Mouse (Mus musculus): ENCODE data around the gene Cd274.
"Not testable (repeated sequence)": the region's sequence is repeated elsewhere in the genome, so short reads cannot be mapped to it uniquely, and the experiment has no call there.

Gene Cd274

DNA sequence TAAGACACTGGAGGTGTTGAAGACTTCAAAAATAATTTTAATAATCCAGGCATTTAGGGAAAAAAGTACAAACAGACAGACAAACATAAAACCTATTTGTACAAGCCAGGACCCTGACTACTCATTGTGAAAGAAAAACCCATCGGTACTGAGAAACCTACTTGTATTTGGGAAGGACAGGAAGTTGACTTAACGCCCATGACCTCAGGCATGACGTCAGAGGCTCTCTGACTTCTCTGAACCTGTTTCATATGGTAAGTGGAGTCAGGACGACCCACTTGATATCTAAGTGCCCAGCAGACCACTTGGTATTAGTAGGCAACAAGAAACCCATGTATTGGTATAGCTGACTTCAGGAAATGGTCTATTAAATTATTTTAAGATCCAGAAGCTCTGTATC lies 24.0 kb downstream of the Cd274 start:
- no peak for DNase-seq (ENCODE audit: extremely low read depth, insufficient read length, low spot score)

DNA sequence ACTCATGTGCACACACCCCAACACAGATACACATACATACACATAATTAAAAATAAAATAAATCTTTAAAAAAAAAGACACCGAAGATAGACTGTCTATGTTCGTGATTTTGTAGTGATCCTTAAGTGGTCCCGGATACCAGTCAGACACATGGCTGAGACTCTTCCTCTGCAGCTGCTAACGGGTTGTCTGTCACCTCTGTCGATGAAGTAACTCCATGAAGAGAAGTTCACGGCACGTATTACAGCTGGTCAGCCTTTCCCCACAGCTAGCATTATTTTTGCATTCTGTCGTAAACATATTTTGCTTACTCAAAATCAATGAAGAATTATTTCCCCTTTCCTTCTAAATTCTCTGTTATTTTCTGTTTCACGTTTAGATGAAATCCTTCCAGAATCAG lies 26.1 kb downstream of the Cd274 start:
- no peak for DNase-seq (ENCODE audit: extremely low read depth, insufficient read length, low spot score)

DNA sequence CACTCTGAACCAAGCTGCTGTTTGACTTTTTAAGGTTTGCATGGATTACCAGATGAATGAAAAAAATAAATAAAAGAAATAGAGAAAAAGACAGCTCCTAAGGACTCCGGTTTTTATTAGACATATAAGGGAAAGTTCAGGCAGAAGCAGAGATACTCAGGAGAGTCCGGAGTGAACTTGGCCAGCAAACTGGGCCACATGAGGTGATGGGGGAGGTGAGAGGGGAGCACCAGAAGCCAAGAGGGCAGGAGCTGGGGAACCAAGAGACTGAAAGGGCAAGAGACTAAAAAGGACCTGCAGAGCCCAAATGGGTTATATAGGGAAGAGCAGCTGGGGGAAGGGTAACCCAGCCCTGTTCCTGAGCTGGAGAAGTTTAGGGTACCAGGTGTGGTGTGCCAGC lies 27.5 kb downstream of the Cd274 start:
- DNase-seq (ENCODE audit: extremely low read depth, insufficient read length, low spot score) = no peak

DNA sequence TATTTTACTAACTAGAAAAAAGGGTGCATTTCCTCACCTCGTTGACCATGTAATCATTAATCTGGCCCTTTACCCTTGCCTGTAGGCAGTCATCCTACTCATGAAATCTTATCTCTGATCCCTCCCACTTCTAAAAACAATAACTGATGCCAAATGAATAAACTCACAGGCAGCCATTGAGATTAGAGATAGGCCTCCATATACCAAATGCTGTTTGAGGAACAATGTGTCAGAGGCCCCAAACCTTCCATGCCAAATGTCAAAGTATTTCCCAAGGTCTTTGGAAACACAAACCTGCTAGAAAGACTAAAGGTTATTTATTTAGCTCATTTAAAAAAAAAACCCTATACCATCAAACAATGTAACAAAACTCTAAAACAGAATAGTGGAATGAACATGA lies 29.1 kb downstream of the Cd274 start:
- DNase-seq (ENCODE audit: extremely low read depth, insufficient read length, low spot score) = no peak

DNA sequence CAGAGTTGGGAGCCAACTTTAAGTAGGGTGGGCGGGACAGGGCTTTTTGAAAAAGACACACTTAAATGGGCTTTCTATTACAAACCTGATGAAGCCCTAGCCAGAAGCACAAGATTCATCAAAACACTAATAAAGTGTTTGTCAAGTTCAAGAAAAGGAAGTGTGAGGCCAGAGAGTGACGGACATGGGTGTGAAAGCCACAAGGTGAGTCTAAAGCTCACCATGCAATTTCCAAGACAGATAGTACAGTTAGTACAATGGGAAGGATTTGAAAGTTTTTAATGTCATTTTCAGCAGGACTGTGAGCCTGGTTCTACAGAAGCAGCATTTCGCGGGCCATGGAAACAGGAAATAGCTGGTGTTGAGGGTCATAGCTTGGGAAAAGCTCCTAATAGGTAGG lies 32.5 kb downstream of the Cd274 start:
- no peak for DNase-seq (ENCODE audit: extremely low read depth, insufficient read length, low spot score)

DNA sequence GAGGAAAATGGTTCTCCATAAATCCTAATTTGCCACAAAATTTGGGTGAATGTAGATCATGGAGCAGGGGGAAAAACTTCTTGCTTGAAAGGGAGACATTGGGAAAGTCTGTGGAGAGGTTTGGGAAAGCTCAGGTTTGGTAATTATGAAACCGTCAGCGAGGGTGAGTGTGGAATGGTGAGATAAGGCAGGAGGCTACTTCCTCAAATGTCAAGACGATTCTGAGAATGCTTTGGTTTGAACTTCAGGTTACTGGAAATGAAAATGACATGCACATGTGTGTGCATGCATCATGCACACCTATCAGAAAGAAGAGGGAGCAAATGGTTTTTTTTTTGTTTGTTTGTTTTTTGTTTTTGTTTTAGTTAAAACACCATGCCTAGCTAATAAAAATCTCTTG lies 33.2 kb downstream of the Cd274 start:
- no peak for DNase-seq (ENCODE audit: extremely low read depth, insufficient read length, low spot score)

DNA sequence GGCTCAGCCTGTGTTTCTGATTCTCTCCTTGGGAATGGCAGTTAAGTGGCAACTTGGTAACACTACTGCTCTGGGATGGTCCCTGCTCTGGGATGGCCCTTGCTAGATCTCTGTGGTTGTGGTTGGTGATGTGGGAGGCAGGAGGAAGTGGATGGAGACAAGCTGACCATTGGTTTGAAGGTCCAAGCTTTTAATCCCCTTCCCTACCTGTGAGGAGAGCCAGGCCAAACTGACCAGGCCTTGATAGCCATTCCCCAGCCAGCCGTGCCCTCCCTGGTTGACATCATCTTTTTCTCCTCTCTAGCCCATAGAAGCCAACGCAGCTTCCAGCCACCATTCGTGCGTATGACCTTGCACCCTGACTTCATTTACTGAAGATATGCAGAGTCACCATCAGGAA lies 35.4 kb downstream of the Cd274 start:
- no peak for DNase-seq (ENCODE audit: extremely low read depth, insufficient read length, low spot score)

DNA sequence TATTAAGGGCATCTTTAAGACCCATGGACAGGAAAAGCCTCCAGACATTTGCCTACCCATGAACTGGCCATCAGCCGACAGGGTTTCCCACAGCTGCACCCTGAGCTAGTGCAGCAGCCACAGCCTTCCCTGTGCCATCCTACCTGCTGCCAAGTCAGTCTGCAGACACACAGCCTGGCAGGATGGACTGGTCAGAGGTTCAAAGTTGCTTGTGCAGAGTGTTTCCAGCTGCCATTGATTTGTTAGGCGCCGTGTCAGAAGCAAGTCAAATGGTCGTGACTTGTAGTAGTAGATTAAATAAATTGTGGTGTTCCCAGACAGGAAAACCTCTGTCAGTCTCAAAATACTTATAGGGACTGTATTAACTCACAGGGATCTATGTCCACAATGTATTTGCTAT lies 36.0 kb downstream of the Cd274 start:
- DNase-seq (ENCODE audit: extremely low read depth, insufficient read length, low spot score) = no peak

DNA sequence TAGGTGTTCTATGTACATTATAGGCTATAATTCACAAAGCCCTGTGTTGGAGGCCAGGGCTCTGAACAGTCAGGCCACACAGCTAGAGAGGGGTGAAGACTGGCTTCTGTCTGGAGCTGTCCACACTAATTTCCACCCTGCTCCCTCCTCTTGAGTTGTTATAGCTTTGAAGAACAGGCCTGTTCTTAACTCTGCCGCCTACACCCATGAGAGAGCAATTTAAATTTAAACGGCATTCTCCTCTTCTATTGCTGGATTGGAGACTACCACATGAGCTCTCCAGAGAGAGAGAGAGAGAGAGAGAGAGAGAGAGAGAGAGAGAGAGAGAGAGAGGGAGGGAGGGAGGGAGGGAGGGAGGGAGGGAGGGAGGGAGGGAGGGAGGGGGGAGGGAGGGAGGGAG lies 38.1 kb downstream of the Cd274 start:
- DNase-seq (ENCODE audit: extremely low read depth, insufficient read length, low spot score) = no peak

DNA sequence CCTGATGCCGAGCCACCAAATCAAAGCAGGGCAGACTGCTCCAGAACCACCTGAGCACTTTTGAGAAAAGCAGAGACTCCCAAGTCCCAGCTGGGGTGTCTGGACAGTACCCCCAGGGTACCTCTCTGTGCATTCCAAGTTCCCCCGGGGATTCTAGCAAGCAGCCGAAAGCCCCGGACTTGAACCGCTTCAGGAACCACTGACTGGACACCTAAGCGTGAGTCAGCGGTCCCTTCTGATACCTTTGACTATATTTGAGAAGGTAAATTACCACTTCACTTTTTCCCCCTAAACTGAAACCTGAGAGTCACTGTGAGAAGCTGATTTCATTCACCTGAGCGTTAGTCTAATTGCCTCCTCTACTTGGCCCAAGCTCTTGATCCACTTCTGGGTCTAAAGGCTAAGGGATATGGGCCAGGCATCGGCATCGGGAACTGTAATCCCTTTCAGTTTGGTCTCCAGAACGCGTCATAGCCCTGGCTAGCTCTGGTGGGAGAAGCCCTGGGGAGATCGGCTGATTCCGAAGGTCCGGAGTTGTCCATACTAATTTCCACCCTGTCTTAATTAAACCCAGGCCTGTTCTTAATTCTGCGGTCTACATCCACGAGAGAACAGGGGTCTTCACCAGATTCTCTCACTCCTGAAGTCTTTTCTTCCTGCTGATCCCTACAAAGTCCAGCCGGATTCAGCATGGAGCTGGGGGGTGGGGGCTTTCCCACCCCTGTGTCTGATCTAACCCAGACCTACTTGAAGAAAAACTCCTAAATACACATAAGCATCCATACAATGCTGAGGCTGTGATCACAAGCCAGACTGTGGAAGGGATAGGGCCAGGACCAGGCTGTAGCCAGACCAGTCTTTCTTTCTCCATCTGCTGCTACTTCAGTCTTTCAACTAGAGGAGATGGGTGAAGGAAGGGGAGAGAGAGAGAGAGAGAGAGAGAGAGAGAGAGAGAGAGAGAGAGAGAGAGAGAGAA lies 39.1 kb downstream of the Cd274 start:
- DNase-seq (ENCODE audit: extremely low read depth, insufficient read length, low spot score) = no peak

DNA sequence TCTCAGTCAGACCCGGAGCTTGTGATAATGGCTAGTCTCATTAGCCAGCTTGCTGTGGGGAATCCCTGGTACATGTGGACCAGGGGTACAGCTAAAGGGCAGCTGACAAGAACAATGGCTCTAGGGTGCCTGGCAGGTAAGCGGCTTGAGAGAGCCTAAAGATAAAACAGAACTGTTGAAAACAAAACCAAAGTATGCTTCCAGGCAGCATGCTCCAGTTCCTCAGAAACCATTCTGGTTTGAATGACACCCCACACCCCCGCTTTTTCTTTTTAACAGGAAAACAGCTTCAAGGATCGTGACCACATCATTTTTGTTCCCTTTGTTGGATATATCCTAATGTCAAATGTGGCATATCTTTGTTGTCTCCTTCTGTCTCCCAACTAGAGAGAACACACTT lies 43.4 kb downstream of the Cd274 start, which contains the start of gene Pdcd1lg2:
Gene Pdcd1lg2, plus strand, starts transcription at position 301 of the 400 bp plus-strand sequence.
- no peak for DNase-seq (ENCODE audit: extremely low read depth, insufficient read length, low spot score)

DNA sequence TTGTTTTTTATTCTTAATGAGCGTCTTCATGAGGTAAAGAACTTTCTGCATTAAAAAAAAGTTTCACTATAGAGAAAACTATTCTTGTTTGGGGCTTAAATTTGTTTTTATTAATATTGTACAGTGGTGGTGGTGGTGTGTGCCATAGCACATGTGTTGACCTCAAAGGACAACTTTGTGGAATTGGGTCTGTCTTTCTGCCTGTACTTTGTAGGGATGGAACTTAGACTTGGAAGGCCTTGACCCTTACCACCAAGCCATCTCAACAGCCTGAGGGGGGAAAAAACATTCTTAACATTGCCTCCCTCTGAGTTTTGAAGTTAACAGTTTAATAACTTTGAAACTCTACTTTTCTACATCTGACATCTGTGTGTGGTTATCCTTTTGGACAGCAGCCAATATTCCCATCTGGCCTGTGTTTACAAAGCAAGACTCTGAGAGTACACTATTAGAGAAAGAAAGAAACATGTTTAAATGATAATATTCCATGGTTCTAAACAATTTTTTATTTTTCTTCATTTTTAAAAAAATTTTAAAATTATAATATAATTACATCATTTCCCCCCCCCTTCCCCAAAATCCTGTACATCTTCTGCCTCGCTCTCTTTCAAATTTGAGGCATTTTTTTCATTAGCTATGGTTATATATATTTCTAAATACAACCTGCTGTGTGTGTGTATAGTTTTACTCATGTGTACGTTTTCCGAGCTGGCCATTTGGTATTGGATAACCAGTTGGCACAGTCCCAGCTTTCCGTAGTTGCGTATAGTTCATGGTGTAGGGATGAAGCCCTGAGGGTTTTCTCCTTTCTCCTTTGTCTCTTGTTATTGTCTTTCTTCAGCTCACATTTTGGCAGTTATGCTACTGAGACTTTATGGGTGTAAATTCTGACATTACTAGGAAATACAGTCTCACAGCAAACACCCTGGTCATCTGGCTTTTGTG lies 45.5 kb downstream of the Cd274 start:
- no peak for DNase-seq (ENCODE audit: extremely low read depth, insufficient read length, low spot score)

DNA sequence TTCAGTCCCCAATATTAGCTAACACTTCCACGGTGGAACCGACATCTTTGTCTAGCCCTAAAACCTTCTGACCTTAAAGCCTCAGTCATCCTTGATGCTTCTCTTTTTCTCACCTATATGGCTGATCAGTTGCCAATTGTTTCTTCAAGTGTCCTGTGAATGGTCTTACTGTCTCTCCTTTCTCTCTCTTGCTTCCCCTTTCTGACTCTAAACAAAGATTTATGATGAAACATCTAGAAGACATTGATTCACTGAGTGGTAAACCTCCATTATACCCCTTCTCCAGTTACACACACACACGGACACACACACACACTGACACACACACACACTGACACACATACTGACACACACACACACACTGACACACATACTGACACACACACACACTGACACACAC lies 47.3 kb downstream of the Cd274 start:
- no peak for DNase-seq (ENCODE audit: extremely low read depth, insufficient read length, low spot score)

DNA sequence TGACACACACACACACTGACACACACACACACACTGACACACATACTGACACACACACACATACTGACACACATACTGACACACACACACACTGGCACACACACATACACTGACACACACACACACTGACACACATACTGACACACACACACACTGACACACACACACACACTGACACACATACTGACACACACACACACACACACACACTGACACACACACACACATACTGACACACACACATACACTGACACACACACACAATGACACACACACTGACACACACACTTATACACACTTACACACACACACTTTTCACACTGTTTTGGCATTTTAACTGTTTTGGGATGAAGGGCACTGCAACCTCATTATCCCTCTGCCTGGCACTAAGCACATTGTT lies 47.7 kb downstream of the Cd274 start:
- not testable (repeated sequence) for DNase-seq (ENCODE audit: extremely low read depth, insufficient read length, low spot score)

DNA sequence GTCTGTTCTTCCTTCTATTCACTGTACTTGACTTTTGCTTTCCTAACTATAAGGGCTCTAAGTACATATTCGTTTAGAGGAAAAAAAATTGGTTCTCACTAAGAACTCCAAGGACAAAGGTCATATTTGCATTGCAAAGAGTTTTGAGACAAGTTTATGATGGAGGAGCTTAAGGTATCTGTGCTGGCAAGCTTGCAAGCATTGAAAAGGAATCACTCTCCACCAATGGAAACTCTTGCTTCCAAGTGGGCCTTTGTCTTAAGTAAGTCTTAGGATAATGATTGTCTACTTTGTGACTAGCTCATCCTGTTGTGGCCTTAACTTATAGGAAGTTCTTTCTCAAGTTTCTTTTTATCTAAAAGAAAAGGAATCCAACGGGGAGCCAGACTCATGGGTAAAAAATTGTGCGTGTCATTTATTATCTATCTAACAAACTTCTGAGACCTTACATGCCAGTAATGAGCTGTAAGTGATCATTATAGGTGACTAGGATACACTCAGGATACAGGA lies 49.2 kb downstream of the Cd274 start:
- no peak for DNase-seq (ENCODE audit: extremely low read depth, insufficient read length, low spot score)

DNA sequence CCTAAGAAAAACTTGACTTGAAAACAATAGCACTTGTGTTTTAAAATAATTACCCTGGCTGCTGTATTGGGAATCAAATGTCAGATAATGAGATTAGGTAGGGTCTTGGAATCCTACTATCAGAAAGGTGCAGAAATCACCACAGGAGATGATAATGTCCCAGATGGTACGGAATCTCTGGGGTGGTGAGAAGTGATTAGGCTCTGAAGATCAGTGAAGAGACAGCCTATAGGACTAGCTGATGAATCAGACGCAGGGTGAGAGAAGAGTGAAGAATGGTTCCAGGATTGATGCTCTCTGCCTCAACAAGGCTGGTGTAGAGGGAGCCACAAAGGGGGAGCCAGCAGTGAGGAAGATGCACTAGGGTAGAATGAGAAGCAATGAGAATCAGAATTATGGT lies 49.9 kb downstream of the Cd274 start:
- DNase-seq (ENCODE audit: extremely low read depth, insufficient read length, low spot score) = no peak

DNA sequence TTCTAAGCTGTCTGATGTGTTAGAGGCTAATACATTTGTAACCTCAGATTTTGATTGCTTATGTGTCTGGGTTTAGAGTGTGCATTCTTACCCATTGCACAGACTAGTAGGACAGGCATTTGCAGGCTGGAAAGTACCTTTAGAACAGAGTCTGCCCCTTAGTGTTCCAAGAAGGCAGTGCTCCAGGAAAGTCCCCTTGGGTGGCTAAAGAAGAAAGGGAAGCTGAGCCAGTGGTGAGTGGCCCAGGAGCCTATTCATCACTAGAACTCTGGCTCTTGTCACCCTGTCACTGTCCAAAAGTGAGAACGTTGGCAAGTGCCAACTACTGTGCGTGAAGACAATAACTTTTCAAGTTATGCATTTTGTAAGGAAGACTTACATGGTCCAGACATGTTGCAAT lies 50.6 kb downstream of the Cd274 start:
- DNase-seq (ENCODE audit: extremely low read depth, insufficient read length, low spot score) = no peak

DNA sequence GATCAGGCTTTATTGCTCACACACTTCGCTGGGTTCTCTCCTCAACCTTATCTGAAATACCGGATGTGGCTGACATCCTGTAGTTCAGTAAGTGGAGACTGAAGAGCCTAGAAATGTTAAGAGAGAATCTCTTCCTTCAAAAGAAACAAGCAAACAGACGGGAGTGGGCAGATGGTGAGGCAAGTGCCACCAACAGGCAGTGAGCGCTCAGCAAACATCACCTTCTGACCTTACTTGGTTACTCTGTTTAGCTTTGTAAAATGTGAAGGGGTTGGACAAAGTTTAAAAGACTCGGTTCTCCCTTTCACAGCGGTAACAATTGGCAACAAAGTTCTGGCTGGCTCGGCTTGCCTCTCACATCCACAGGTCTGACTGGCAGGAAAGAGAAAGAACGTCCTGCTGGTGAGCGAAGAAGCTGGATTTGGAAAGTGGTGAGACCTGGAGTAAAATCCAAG lies 51.4 kb downstream of the Cd274 start:
- no peak for DNase-seq (ENCODE audit: extremely low read depth, insufficient read length, low spot score)

DNA sequence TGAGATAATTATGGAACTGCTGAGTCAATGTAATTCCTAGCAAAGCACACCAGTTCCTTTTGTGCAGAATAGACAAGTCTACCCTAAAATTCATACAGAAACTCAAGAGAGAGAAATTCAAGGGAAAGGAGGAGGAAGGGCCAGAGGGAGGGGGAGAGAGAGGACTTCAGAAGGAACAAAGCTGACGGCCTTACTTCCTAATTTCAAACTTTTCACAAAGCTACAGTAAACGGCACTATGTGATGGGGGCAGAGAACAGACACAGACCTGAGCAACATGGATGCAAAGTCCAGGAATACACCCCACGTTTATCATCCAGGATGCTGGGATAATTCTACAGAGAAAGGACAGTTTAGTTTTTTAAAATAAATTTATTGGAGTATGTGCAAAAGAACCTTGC lies 52.3 kb downstream of the Cd274 start:
- DNase-seq (ENCODE audit: extremely low read depth, insufficient read length, low spot score) = no peak

DNA sequence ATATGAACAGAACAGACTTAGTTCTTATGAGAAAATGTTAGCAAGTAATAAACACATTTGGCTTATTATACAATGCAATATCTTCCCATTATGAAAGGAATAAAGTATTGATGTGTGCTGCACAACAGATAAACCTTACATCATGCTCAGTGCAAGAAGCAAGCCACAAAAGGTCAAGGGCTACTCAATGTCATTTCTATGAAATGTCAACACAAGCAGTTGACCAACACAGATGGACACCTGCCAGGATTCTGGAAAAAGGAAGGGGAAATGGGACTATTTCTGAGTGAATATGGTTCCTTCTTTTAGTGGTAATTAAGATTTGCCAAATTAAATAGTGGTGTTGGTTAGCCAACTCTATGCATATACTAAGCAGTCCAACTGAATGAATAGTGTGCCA lies 52.7 kb downstream of the Cd274 start:
- no peak for DNase-seq (ENCODE audit: extremely low read depth, insufficient read length, low spot score)

DNA sequence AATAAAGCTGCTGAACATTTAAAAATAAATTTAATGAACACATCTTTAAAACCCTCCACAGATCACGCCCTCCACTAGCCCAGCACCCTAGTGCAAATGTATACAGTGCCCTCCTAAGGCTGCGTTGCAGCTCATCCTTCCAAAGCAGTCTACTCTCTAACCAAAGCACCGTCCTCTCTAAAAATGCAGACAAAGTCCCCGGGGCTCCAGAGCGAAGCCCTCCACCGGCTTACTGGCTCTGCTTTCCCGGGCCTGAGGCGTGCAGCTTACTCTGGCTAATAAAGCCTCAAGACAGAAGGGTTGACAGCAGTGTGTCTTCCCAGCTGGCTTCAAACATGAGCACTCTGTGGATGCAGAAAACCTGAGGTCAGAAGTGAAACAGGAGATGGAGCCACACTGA lies 53.1 kb downstream of the Cd274 start:
- DNase-seq (ENCODE audit: extremely low read depth, insufficient read length, low spot score) = no peak
